Mouse (Mus musculus) T-helper 17 cell (primary cell): ENCODE measurements at regions not wholly inside any gene's neighbourhood (a gene's known extent, or its start where the extent isn't known, plus 50 kb on each side); places are given as distances from the start of the nearest gene placed in this dataset.

Experiments used
- in situ Hi-C, 2 experiments: fragments of 300-600 bp; cut with MboI, MseI; formaldehyde crosslinking; loops; 1 replicate in 1 of 2; 2 replicates in 1 of 2; pipeline ENCODE4 v1.15.1; 2025; ENCODE audit warnings: high pct_unique_total_duplicates in 2 of 2

GRCm38 (mm10) chr5:129256136-129256535 is 159.6 kb downstream of the Adgrd1 start:
- in situ Hi-C loops, result no loop called here

GRCm38 (mm10) chr5:129257206-129257605 is 160.7 kb downstream of the Adgrd1 start:
- in situ Hi-C loops, result no loop called here

GRCm38 (mm10) chr5:129260689-129261088 is 164.1 kb downstream of the Adgrd1 start:
- in situ Hi-C loops, result no loop called here

- in situ Hi-C loops, result no loop called here
These were observed 166.6 kb downstream of the Adgrd1 start for GRCm38 (mm10) chr5:129263118-129263517.

GRCm38 (mm10) chr5:129264363-129264762 is 167.8 kb downstream of the Adgrd1 start:
- in situ Hi-C loops, result no loop called here

- in situ Hi-C loops, result no loop called here
These were observed 171.9 kb downstream of the Adgrd1 start for GRCm38 (mm10) chr5:129268456-129268855.

- in situ Hi-C loops, result no loop called here
These were observed 173.5 kb downstream of the Adgrd1 start for GRCm38 (mm10) chr5:129270051-129270472.

- in situ Hi-C loops, result no loop called here
These were observed 184.9 kb downstream of the Adgrd1 start for GRCm38 (mm10) chr5:129281406-129281805.

- in situ Hi-C loops, result no loop called here
These were observed 185.6 kb downstream of the Adgrd1 start for GRCm38 (mm10) chr5:129282133-129282532.

GRCm38 (mm10) chr5:129282826-129283225 is 186.3 kb downstream of the Adgrd1 start:
- in situ Hi-C loops, result no loop called here

GRCm38 (mm10) chr5:129287481-129287880 is 190.9 kb downstream of the Adgrd1 start:
- in situ Hi-C loops, result no loop called here

GRCm38 (mm10) chr5:129292821-129293220 is 196.3 kb downstream of the Adgrd1 start:
- in situ Hi-C loops, result loop anchor here in 1 of 2 experiments (10.0 kb wide), 1 partner anchor 378 kb away; no protein-coding TSS in a partner anchor

- in situ Hi-C loops, result loop anchor here in 1 of 2 experiments (10.0 kb wide), 1 partner anchor 380 kb away; no protein-coding TSS in a partner anchor
These were observed 198.5 kb downstream of the Adgrd1 start for GRCm38 (mm10) chr5:129294861-129295542.

GRCm38 (mm10) chr5:129297657-129298349 is 201.3 kb downstream of the Adgrd1 start:
- in situ Hi-C loops, result loop anchor here in 1 of 2 experiments (10.0 kb wide), 1 partner anchor 383 kb away; no protein-coding TSS in a partner anchor

GRCm38 (mm10) chr5:129298646-129299455 is 202.2 kb upstream of the Sfswap start:
- in situ Hi-C loops, result loop anchor here in 1 of 2 experiments (10.0 kb wide), 1 partner anchor 384 kb away; no protein-coding TSS in a partner anchor

GRCm38 (mm10) chr5:129299456-129299765 is 201.6 kb upstream of the Sfswap start:
- in situ Hi-C loops, result loop anchor here in 1 of 2 experiments (10.0 kb wide), 1 partner anchor 385 kb away; no protein-coding TSS in a partner anchor

- in situ Hi-C loops, result no loop called here
These were observed 200.6 kb upstream of the Sfswap start for GRCm38 (mm10) chr5:129300423-129300822.

- in situ Hi-C loops, result no loop called here
These were observed 185.4 kb upstream of the Sfswap start for GRCm38 (mm10) chr5:129315626-129316025.

GRCm38 (mm10) chr5:129331094-129331523 is 169.9 kb upstream of the Sfswap start:
- in situ Hi-C loops, result no loop called here

- in situ Hi-C loops, result no loop called here
These were observed 169.0 kb upstream of the Sfswap start for GRCm38 (mm10) chr5:129332014-129332413.

GRCm38 (mm10) chr5:129338511-129338910 is 162.5 kb upstream of the Sfswap start:
- in situ Hi-C loops, result no loop called here

GRCm38 (mm10) chr5:129344038-129344437 is 157.0 kb upstream of the Sfswap start:
- in situ Hi-C loops, result no loop called here
